Mouse (Mus musculus): ENCODE data around the gene Ccnd2. TPM values are rescaled to one million over a fixed set of nuclear protein-coding genes. Genes with fewer than 3 reads are reported as not detected.

The Ccnd2 gene
- polyA plus RNA-seq, 1 experiment = 13.9 TPM

DNA sequence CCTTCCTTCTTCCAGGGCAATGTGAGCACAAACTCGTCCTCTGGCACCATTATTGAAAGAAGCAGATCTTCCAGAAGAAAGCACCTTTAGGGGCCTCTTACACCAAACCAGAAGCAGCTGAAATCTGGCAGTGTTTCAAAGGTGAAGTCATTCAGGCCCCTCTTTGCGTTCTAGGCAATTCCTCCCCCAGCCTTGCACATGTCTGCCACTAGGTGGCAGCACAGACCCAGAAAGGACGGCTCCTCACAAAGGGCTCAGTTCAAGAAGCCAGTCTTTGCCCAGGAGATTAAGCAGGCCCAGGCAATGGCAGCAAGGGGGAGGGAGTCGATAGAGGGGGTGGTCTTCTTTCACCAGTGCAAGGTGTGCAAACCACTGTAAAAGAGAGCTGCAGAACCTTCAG lies 4.3 kb downstream of the Ccnd2 start:
- Histone ChIP-seq H3ac (ENCODE audit: control insufficient read depth, insufficient read length) (no peak overlapping the region), H3K79me2 (ENCODE audit: control insufficient read depth, insufficient read depth) (no peaks in the 10 kb centered on the region), H3K36me3 (ENCODE audit: control insufficient read depth, insufficient read depth) (no peaks in the 10 kb centered on the region), H3K4me2 (ENCODE audit: low read depth) (no peak overlapping the region), H3K27me3 (ENCODE audit: control insufficient read depth, insufficient read depth, insufficient read length) (peaks cover 31% of the 10 kb centered on the region), H3K4me3 (no peak overlapping the region)
- TF ChIP-seq E2F4 (IDR thresholded peaks at IDR 0.05; ENCODE audit: insufficient read depth) (no peak), CEBPB (IDR thresholded peaks at IDR 0.05; ENCODE audit: insufficient read depth, poor library complexity, severe bottlenecking) (no peak)

DNA sequence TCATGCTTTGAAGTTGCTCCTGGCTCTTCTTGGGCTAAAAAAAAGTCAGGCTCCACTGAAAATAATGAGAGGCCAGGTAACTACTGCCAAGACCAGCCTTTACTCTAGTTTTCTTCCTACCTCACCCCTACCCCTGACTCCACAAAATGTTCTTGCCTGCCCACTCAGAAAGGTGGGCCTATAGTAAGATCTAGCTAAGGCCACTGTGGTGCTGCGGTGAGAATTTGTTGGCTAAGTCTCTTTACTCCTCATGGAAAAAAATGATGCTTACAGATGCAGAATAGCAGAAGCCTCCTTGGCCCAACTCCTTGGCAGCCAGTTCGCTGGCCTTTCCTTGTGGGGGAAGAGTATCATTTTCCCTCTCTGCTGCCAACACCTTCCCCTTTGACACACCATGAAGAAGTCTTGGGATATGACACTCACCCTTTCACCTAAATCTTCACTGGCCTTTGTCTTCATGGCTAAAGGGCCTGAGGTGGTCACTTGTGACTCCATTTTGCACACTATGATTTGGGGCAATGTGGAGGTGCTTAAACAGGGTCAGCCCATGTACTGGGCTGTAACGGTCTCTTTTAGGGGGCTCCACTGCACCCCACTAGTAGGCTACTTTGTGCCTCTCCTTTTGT lies 5.6 kb downstream of the Ccnd2 start:
- H3K4me3 ChIP-seq = no peak overlapping the region
- no peaks in the 10 kb centered on the region for H3K36me3 ChIP-seq (ENCODE audit: control insufficient read depth, insufficient read depth)
- H3K27me3 ChIP-seq (ENCODE audit: control insufficient read depth, insufficient read depth, insufficient read length) = peaks cover 22% of the 10 kb centered on the region
- H3ac ChIP-seq (ENCODE audit: control insufficient read depth, insufficient read length) = no peak overlapping the region
- no peak overlapping the region for H3K4me2 ChIP-seq (ENCODE audit: low read depth)
- no peaks in the 10 kb centered on the region for H3K79me2 ChIP-seq (ENCODE audit: control insufficient read depth, insufficient read depth)
- TF ChIP-seq REST (IDR thresholded peaks at IDR 0.05; ENCODE audit: insufficient read depth, insufficient read length) (no peak), POLR2AphosphoS2 (IDR thresholded peaks at IDR 0.05; ENCODE audit: insufficient read length, low read depth) (no peak), MYOD1 (IDR thresholded peaks at IDR 0.05; ENCODE audit: control insufficient read depth in 1 of 3, insufficient read length in 2 of 3, low read depth in 2 of 3) (no peak), MAX (IDR thresholded peaks at IDR 0.05; ENCODE audit: low read depth) (no peak), USF1 (IDR thresholded peaks at IDR 0.05; ENCODE audit: low read depth) (no peak), TCF12 (IDR thresholded peaks at IDR 0.05; ENCODE audit: insufficient read depth, poor library complexity, severe bottlenecking) (no peak), MYOG (IDR thresholded peaks at IDR 0.05; ENCODE audit: control insufficient read depth in 1 of 3, insufficient read depth in 1 of 3, insufficient read length in 2 of 3, low read depth in 2 of 3) (no peak), E2F4 (IDR thresholded peaks at IDR 0.05; ENCODE audit: insufficient read depth) (no peak), CEBPB (IDR thresholded peaks at IDR 0.05; ENCODE audit: insufficient read depth, poor library complexity, severe bottlenecking) (no peak)

DNA sequence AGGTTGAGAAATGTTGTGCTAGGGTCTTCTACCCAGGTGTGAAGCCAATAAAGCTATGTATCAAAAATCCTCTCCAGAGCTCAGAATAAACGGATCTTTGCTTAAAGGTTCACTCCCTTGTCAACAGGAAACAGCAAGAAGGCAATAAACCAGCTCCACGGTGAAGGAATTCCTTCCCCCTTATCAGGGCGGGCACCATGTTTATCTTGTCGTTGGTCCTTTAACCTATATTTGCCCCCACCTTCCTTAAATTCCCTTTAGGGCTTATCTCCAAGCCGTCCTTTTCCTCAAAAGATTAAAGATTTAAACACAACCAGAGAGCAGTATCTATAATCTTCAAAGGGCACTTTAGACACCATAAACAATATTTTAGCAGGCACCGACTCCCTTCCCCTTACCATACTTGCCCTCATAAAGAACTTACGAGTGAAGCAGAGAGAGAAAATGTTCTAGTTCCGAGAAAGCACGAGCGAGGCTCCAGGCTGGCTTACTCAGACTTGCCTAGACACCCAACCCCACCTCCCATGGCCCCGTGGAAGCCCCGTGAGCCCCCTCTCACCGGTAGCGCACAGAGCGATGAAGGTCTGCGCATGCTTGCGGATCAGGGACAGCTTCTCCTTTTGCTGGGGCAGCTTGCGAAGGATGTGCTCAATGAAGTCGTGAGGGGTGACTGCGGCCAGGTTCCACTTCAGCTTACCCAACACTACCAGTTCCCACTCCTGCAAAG lies 6.4 kb downstream of the Ccnd2 start:
- TF ChIP-seq MYOG (IDR thresholded peaks at IDR 0.05; ENCODE audit: control insufficient read depth in 1 of 3, insufficient read depth in 1 of 3, insufficient read length in 2 of 3, low read depth in 2 of 3) (no peak), POLR2A (IDR thresholded peaks at IDR 0.05; ENCODE audit: insufficient read length, low read depth) (no peak), REST (IDR thresholded peaks at IDR 0.05; ENCODE audit: insufficient read depth, insufficient read length) (no peak), TCF3 (IDR thresholded peaks at IDR 0.05; ENCODE audit: insufficient read length, low read depth) (no peak), CEBPB (IDR thresholded peaks at IDR 0.05; ENCODE audit: insufficient read depth, poor library complexity, severe bottlenecking) (no peak), MAX (IDR thresholded peaks at IDR 0.05; ENCODE audit: low read depth) (no peak), SRF (IDR thresholded peaks at IDR 0.05; ENCODE audit: control insufficient read depth, insufficient read length, low read depth) (no peak), TCF12 (IDR thresholded peaks at IDR 0.05; ENCODE audit: insufficient read depth, poor library complexity, severe bottlenecking) (no peak), USF1 (IDR thresholded peaks at IDR 0.05; ENCODE audit: low read depth) (no peak), E2F4 (IDR thresholded peaks at IDR 0.05; ENCODE audit: insufficient read depth) (no peak), MYOD1 (IDR thresholded peaks at IDR 0.05; ENCODE audit: control insufficient read depth in 1 of 3, insufficient read length in 2 of 3, low read depth in 2 of 3) (no peak)
- no peak overlapping the region for H3K4me3 ChIP-seq
- H3K27me3 ChIP-seq (ENCODE audit: control insufficient read depth, insufficient read depth, insufficient read length) = peaks cover 17% of the 10 kb centered on the region
- no peaks in the 10 kb centered on the region for H3K36me3 ChIP-seq (ENCODE audit: control insufficient read depth, insufficient read depth)
- no peaks in the 10 kb centered on the region for H3K79me2 ChIP-seq (ENCODE audit: control insufficient read depth, insufficient read depth)
- H3K4me2 ChIP-seq (ENCODE audit: low read depth) = no peak overlapping the region
- H3ac ChIP-seq (ENCODE audit: control insufficient read depth, insufficient read length) = no peak overlapping the region

DNA sequence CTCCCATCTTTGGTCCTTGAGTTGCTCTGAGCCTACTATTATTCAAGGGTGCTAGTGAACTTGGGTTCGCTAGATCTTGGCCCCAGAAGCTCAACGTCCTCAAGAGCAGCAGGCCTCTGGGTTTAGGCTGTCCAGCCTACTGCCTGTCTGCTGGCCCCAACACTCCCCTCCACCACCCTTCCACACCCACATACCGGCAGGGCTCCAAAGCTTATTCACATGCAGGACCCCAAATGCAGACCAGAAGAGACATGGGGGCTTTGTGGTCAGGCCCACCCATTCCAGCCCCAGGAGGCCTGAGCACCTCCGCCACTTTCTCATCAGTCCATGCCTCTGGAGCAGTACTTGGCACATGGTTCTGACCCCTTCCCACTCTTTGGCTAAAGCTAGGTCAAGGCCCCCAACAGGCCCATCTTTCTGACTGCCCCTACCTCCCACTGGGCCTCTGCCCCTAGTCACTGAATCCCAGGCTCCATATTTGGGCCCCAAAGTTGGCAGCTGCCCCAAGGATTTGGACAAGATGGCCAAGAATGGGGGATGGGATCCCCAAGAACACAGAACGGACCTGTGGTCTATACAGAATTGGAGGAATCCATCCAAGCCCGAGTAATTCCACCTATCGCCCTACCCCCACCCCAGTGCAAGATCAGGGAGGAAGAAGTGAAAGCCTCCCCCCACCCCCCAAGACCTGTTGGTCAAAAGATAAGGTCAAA lies 8.3 kb downstream of the Ccnd2 start:
- Histone ChIP-seq H3K4me2 (ENCODE audit: low read depth) (no peak overlapping the region), H3K27me3 (ENCODE audit: control insufficient read depth, insufficient read depth, insufficient read length) (peaks cover 5% of the 10 kb centered on the region), H3K36me3 (ENCODE audit: control insufficient read depth, insufficient read depth) (no peaks in the 10 kb centered on the region), H3K4me3 (no peak overlapping the region), H3ac (ENCODE audit: control insufficient read depth, insufficient read length) (no peak overlapping the region), H3K79me2 (ENCODE audit: control insufficient read depth, insufficient read depth) (no peaks in the 10 kb centered on the region)
- TF ChIP-seq POLR2A (IDR thresholded peaks at IDR 0.05; ENCODE audit: insufficient read length, low read depth) = no peak

DNA sequence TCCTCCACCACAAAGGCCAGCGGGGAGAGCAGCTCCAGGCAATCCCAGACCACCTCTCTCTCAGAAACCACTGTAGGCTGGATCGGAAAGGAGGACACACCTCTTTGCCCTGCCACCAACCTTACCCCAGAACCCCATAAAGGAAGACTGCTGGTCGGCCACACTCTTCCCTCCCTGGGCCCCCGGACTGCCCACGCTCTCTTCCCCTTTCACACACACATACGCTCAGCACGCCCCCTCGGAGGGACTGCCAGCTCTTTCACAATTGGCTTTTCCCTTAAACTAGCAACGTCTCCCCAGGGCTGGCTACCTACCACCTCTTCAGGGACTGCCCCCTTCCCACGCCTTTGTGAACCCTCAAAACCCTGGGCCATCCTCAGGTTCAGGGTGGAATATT lies 8.9 kb downstream of the Ccnd2 start:
- H3K79me2 ChIP-seq (ENCODE audit: control insufficient read depth, insufficient read depth) = no peaks in the 10 kb centered on the region
- H3ac ChIP-seq (ENCODE audit: control insufficient read depth, insufficient read length) = no peak overlapping the region
- TF ChIP-seq MYOG (IDR thresholded peaks at IDR 0.05; ENCODE audit: control insufficient read depth in 1 of 3, insufficient read depth in 1 of 3, insufficient read length in 2 of 3, low read depth in 2 of 3) (no peak), USF1 (IDR thresholded peaks at IDR 0.05; ENCODE audit: low read depth) (no peak), E2F4 (IDR thresholded peaks at IDR 0.05; ENCODE audit: insufficient read depth) (no peak), POLR2AphosphoS2 (IDR thresholded peaks at IDR 0.05; ENCODE audit: insufficient read length, low read depth) (no peak), CEBPB (IDR thresholded peaks at IDR 0.05; ENCODE audit: insufficient read depth, poor library complexity, severe bottlenecking) (no peak), SRF (IDR thresholded peaks at IDR 0.05; ENCODE audit: control insufficient read depth, insufficient read length, low read depth) (no peak), TCF12 (IDR thresholded peaks at IDR 0.05; ENCODE audit: insufficient read depth, poor library complexity, severe bottlenecking) (no peak)
- no peaks in the 10 kb centered on the region for H3K27me3 ChIP-seq (ENCODE audit: control insufficient read depth, insufficient read depth, insufficient read length)
- no peak overlapping the region for H3K4me3 ChIP-seq
- no peaks in the 10 kb centered on the region for H3K36me3 ChIP-seq (ENCODE audit: control insufficient read depth, insufficient read depth)
- H3K4me2 ChIP-seq (ENCODE audit: low read depth) = no peak overlapping the region

All from myocyte (in vitro differentiated cells).